ENCODE assay signal across 1 mouse cellular context in the genomic region with DNA sequence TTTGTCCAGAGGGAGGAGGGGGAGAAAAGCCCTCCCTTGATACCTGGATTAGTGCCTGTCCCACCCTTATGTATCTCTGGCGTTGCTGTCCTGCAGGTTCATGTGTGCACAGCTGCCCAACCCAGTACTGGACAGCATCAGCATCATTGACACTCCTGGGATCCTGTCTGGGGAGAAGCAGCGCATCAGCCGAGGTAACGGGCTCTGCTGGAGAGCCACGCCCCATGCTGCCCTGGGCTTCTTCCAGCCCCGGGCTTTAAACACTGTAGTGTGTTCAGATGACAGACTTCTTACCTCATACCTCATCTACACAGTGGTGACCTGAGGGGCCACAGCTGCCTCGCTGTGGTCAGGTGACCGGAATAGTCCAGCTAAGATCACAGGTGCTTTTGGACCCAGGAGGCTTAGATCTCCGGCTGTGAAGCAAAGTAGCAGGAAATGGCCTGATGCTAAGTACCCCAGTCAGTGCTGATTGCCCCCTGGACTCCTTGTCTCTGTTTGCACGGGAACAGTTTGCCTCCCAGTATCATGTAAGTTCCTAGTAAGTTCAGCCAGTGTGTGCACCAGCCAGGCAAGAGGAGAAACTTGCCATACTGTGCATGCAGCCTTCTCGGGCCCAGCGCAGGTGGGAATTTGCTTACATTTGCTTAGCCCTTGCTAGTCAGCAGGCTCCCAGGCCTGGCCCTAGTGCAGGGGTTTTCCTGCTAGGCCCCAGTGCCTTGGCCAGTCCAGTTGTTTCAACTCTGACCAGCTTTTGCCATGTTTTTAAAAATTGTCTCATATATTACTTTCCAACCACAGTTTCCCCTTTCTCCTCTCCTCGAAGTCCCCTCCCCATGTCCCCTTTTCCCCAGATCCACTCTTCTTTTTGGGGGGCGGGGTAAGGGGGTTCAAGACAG.
TF ChIP-seq lines count a peak whose summit lies in the region.

No protein-coding gene starts in this region.

TF ChIP-seq in CH12.LX, 34 proteins besides CTCF, POLR2A, EP300 and RAD21:
- TF ChIP-seq PAX5 (IDR thresholded peaks at IDR 0.05; ENCODE audit: low read length) (no peak), SMC3 (IDR thresholded peaks at IDR 0.05; ENCODE audit: low read depth, low read length) (no peak), TCF12 (IDR thresholded peaks at IDR 0.05; ENCODE audit: low read depth, low read length) (peak; percentile 97), ZMIZ1 (IDR thresholded peaks at IDR 0.05; ENCODE audit: low read depth, low read length) (peak; percentile 75), RCOR1 (conservative IDR thresholded peaks at IDR 0.05; ENCODE audit: low read depth, low read length) (0 out of 2 replicates have a peak, but pooled peaks have one; percentile 14), MEF2A (IDR thresholded peaks at IDR 0.05; ENCODE audit: borderline replicate concordance, low read depth, low read length) (peak; percentile 81), HCFC1 (IDR thresholded peaks at IDR 0.05; ENCODE audit: low read depth, low read length) (no peak; the same call in 1 of the 2 replicates), BHLHE40 (IDR thresholded peaks at IDR 0.05; ENCODE audit: low read depth, low read length) (peak; percentile 92), NRF1 (IDR thresholded peaks at IDR 0.05; ENCODE audit: low read depth, low read length) (0 out of 2 replicates have a peak, but pooled peaks have one; percentile 11), CHD1 (IDR thresholded peaks at IDR 0.05; ENCODE audit: low read depth, low read length) (no peak; the same call in none of the 2 replicates), ZC3H11A (IDR thresholded peaks at IDR 0.05; ENCODE audit: low read depth, low read length) (no peak), KAT2A (IDR thresholded peaks at IDR 0.05; ENCODE audit: insufficient replicate concordance, low read length) (0 out of 2 replicates have a peak, but pooled peaks have one; percentile 18), POLR2AphosphoS2 (IDR thresholded peaks at IDR 0.05; ENCODE audit: low read depth, low read length) (no peak), TBP (conservative IDR thresholded peaks at IDR 0.05; ENCODE audit: low read depth, low read length) (no peak; the same call in none of the 2 replicates), MAZ (IDR thresholded peaks at IDR 0.05; ENCODE audit: low read depth, low read length) (peak; percentile 92), MAX (IDR thresholded peaks at IDR 0.05; ENCODE audit: low read length) (peak; percentile 59; the same call in 1 of the 2 replicates), JUND (conservative IDR thresholded peaks at IDR 0.05; ENCODE audit: low read depth, low read length) (peak; percentile 59; the same call in 1 of the 2 replicates), ZNF384 (IDR thresholded peaks at IDR 0.05; ENCODE audit: low read depth, low read length) (no peak), ZKSCAN1 (IDR thresholded peaks at IDR 0.05; ENCODE audit: borderline replicate concordance, low read depth, low read length) (peak; percentile 92), USF1 (IDR thresholded peaks at IDR 0.05; ENCODE audit: low read depth, low read length) (peak; percentile 80), ELF1 (IDR thresholded peaks at IDR 0.05; ENCODE audit: low read depth, low read length) (0 out of 2 replicates have a peak, but pooled peaks have one; percentile 48), USF2 (conservative IDR thresholded peaks at IDR 0.05; ENCODE audit: low read depth, low read length) (peak; percentile 61), JUN (IDR thresholded peaks at IDR 0.05; ENCODE audit: insufficient read depth, low read depth, low read length) (peak; percentile 74), MYC (IDR thresholded peaks at IDR 0.05; ENCODE audit: low read depth, low read length) (peak; percentile 43), E2F4 (IDR thresholded peaks at IDR 0.05; ENCODE audit: insufficient replicate concordance, low read depth, low read length) (no peak), GABPA (IDR thresholded peaks at IDR 0.05; ENCODE audit: insufficient replicate concordance, low read depth, low read length) (no peak), ETS1 (conservative IDR thresholded peaks at IDR 0.05; ENCODE audit: low read depth, low read length) (peak; percentile 90), IRF4 (IDR thresholded peaks at IDR 0.05; ENCODE audit: low read depth, low read length) (peak; percentile 66), SIN3A (IDR thresholded peaks at IDR 0.05; ENCODE audit: low read length) (peak; percentile 78; the same call in 1 of the 2 replicates), MXI1 (IDR thresholded peaks at IDR 0.05; ENCODE audit: low read depth, low read length) (peak; percentile 87; the same call in 1 of the 2 replicates), UBTF (IDR thresholded peaks at IDR 0.05; ENCODE audit: low read depth, low read length) (no peak), CHD2 (IDR thresholded peaks at IDR 0.05; ENCODE audit: low read length) (peak; percentile 80), MAFK (IDR thresholded peaks at IDR 0.05; ENCODE audit: insufficient replicate concordance, low read length) (peak; percentile 67; the same call in 1 of the 2 replicates), NELFE (IDR thresholded peaks at IDR 0.05; ENCODE audit: low read depth, low read length) (no peak; the same call in none of the 2 replicates)
